Mouse (Mus musculus): ENCODE measurements around the gene Als2. TPM values are rescaled to one million over a fixed set of nuclear protein-coding genes. Genes with fewer than 3 reads are reported as not detected.
A peak's percentile ranks its signal among the peaks of the same experiment; 100 is the strongest.

Gene Als2
- total RNA-seq, 1 experiment from 2014 or later = 14.4 TPM

DNA sequence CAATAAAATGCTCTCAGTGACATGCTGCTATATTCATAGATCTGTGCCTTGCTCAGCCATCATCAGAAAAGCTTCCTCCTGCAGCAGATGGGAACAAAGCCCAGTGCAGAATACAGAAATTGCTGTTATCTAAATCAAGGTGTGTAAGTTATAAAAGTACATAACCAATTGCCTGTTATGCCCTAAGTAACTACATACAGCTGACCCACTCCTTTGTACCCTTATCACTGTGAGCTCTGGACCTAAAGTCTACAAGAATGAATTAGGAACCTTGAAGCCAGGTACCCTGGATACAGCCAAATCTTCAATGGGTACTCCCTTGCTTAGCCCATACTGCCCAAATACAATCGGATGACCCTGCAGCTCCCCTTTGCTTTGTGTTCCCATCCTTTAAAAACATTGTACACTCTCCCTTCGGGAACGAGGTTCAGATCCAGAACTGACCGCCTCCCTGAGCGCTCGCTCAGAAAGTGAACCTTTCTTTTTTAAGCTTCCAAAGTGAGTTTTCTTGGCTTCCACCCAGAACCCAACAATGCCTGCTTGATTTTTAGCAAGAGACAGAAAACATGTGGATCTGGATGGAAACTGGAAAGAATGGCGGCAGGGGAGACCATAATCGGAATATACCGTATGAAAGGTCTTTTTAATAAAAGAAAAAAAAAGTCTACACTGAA, 70.7 kb downstream of the Als2 start:
- DNase-seq = no peak

DNA sequence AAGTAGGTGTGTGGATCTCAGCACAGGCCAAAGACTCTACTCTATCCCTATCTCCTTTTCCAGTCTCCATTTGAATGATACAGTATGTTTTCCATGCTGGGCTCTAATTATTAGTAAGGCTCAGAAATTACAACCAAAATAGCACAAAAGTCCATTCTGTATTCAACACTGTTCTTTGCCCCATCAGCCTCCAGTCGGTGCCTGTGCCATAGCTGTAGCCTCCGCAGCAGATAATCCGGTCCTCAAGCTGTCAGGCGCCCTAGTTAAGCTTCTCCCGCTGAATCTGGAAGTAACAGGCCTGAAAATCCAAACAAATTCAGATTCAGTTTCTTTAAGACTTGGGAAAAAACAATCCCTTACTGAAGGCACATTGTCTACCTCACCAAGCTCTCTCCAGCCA, 73.1 kb downstream of the Als2 start:
- DNase-seq = no peak

DNA sequence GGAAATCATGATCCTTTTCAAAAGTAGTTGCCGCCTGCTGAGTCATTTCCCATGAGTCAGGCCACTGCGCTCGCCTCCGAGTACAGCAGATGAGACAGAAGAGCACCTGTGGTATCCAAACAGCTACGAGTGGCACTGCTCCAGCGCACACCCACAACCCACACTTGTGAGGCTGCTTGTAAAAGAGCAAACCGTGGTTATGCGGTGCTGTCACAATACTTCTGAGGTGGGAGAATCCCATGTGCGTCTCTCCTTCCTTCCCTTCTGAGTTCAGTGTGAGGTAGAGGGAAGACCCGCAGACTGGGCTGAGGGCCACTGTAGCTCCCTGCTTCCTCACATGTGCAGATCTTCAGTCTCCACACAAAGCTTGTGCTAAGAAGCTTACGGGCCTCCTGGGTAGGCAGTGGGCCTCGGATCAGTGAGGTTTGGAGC, 74.0 kb downstream of the Als2 start, which contains the start of gene Mpp4:
Mpp4 (minus strand) TSS at position 360 of the 432 bp plus-strand sequence.
- DNase-seq = no peak

DNA sequence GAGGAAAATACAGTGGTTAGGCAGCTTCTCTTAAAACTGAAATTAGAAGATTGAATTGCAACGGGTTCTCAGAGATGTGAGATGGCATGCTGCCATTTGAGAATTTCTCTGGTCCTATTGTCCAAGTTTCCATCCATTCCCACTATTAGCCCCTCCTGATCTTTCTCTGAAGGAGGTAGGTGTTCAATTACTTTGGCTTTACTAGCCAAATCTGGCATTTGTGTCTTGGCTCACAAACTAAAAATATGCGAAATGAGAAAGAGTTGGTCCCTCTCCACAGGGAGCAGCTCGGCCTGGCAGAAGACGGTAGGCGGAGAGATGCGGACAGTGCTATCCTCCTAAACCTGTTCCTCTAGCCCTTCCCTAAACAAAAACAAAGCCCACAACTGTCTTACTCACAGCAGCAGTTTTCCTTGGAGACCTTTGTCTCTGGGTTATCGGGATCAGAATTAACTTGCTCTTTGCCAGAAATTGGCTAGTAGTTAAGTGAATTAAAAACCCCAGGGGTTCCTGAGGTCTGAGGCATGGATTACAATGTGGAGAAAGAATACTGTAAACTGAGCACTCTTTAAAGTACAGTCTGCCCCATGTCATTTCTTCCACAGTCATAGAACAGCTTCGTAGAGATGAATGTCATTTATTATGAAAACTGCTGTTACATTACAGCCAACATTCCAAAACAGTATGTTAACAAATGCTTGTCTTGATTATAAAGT, 74.6 kb downstream of the Als2 start:
- no peak for DNase-seq

DNA sequence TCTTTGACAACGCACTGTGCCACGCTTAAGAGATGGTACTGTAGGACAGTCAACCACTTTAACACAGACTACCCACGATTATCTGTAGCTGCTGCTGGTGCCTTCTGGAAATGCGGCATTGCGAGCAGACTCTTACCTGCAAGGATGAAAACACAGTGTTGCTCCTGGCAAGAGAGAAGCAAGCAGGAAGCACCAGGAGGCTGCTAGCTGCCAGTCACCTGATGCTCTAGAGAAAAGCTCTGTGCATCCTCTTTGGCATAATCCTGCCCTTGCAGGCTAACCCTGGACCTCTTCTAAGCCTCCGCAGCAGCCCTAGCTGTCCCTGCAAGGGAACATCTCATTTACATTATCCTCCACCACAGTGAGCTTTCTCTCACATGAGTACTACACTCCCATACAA, 75.6 kb downstream of the Als2 start:
- no peak for DNase-seq

DNA sequence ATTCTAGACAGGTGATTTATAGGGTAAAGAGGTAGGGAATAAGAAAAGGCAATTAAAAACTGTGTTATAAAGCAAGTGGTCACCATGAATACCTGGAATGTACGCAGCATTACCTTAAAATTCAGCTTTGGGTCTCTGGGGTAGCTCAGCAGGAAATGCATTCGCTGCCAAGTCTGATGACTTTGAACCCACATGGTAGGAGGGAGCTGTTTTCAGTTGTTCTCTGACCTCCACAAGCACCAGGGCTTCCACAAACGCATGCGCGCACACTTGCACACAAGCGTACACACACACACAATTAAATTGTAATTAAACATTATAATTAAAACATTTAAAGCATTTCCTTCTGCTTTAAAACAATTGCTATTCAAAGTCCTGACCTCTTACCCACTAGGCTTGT, 76.2 kb downstream of the Als2 start:
- no peak for DNase-seq

DNA sequence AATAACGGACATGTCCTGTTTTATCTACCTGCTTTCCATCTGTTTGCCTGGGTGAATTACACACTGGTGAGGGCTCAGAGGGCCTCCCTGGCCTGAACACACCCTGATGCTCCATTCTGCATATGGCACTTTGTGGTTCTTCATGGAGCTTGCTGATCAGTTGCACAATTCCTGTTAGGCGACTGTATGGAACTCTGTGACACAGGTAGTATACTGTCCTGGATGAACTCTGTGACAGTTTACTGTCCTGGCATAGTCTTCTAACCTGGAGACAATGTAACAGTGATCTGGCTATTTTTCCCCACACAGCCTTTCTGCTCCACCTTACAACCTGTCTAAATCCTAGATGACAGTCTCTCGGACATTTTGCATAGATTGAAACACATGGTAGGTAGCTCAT, 77.9 kb downstream of the Als2 start:
- DNase-seq = no peak

DNA sequence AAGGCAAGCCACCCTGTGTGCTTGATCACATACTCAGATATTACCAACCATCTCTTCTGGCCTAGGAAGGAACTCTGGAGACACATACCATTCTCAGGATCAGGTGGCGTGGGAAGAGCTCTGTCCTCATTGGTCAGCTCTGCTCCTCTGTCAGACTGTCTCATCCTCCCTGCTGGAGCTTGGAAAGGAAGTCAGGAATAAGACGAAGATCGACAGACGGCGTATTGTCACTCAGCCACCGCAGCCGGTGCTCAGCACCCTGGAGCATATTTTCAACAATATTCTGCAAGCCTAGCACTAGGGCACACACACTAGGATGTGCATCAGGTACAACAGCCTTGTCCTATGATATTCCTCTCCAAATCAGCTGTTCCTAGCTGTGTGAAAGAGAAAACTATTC, 78.5 kb downstream of the Als2 start:
- DNase-seq = no peak

DNA sequence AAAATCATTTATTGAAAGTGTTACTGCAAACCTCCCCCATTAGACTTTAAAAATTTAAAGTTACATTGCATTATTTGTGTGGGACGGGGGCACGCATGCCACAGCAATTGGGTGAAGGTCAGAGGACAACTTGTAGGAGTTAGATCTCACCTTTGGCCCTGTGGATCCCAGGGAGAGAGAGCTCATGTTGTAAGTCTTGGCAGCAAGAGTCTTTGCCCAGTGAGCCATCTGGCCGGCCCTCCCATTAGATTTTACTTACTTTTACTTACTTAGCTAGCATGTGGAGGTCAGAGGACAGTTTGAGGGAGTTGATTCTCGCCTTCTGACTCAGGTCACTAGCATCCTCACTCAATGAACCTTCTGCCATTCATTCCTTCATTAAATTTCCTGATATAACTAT, 79.2 kb downstream of the Als2 start:
- DNase-seq = peak; percentile 35

DNA sequence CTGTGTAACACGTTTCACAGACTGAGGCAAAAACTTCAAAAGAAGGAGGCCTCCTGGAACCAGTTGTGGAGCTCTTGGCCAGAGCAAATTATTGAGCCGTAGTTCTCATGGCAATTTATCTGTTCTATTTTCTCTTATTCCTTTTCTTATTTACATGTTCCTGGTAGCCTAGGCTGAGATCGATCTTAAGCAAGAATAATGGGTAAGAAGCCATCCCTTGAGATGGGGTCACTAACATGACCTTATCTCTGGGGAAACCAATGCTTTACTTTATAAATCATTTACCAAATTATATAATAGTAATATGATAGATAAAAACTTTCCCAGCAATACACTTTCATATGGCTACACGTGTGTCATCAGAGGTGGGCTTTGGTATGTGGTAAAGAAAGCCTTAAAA, 84.7 kb downstream of the Als2 start:
- no peak for DNase-seq

DNA sequence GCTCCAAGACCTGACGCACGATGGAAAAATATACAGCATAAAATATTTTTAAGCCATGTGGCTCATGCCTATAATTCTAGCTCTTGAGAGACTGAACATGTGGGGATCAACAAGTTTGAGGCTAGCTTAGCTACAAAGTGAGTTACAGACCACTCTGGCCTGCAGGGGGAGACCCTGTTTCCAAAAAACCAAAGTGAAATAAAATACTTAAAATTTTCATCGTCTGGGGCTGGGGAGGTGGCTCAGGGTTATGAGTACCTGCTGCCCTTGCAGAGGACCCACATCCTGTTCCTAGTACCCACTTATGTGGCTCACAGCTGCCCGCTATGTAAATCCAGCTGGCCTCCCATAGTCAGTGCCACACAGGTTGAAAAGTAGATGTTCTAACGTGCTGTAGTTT, 86.5 kb downstream of the Als2 start:
- DNase-seq = no peak

DNA sequence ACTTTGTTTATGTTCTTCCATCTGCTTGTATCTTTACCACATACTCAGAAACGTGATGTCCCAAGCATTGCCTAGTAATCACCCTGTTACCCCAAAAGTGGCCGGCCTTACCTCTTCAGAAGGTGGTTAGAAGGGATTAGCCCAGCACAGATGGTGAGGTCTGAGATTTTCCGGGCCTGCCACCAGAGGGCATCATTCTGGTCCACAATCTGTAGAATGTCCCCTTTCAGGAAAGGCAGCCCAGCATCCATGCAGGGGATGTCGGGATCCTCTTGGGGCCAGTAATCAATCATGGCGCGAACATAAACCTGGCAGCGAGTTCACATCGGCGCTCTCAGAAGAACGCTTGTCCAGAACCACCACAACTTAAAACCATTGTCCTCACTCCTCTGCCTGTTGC, 92.5 kb downstream of the Als2 start:
- peak; percentile 50 for DNase-seq

DNA sequence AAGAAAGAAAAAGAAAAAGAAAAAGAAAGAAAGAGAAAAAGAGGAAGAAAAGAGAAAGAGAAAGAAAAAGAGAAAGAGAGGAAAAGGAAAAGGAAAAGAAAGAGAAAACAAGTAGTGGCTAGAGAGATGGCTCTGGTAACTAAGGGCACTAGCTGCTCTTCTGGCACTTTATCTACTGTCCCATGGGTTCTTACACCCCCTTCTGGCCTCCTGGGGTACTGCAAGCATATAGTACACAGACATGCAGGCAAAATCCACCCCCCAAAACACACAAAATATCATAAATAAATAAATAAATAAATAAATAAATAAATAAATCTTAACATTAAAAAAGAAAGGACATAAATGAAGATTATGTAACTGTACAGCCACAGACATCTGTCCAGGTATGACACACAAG, 94.2 kb downstream of the Als2 start:
- DNase-seq = peak; percentile 79

DNA sequence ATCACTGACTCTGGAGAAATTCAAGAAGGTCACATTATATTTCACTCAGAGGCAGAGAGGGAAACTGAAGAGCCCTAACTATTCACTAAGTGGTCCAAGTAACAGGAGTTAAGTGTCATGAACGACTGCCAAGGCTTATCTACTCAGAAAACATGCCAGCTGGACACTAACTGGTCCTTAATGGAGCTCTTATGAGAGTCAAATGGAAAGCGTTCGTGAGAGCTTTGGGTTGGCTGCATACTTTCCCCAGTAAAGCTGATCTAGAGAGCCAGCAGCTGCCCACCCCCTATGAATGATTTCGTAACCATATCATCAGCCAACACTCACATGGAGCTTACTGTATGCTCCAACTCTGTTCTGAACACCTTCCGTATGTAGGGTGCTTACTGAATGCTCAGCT, 102.6 kb downstream of the Als2 start:
- no peak for DNase-seq

DNA sequence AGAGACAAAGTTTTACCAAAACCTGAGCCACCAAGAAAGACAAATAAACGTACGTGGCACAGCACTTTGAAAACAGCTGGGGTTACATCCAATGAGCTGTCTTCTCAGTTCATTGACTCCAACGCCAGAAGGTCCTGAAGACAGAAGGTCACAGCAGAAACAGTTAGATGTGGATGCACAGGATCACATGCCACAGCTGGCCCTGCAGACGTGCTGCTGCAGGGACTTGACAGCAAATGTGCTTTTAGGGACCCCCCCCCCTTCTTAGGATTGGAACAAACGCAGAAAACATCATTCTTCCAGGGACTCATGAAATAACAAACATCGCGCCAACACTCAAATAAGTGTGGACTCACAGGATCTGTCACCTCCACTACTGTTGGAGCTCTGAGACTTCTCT, 108.2 kb downstream of the Als2 start:
- no peak for DNase-seq

DNA sequence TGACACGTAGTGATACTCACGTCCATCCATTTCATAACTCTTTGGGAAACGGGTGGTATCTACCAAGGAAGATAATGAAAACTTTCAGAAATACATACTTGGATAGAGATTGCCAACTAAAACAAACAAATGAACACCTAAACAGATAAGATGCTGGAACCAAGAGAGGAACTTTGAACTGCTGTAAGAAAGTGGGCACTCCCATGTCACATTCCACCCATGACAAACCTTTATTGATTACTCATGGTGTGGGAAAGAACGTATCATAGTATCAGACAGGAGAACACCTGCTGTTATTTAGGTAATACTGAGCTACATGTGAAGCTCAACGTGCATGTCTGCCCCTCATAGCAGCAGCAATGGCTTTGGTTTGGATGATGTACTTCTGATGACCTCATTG, 111.5 kb downstream of the Als2 start:
- DNase-seq = no peak

DNA sequence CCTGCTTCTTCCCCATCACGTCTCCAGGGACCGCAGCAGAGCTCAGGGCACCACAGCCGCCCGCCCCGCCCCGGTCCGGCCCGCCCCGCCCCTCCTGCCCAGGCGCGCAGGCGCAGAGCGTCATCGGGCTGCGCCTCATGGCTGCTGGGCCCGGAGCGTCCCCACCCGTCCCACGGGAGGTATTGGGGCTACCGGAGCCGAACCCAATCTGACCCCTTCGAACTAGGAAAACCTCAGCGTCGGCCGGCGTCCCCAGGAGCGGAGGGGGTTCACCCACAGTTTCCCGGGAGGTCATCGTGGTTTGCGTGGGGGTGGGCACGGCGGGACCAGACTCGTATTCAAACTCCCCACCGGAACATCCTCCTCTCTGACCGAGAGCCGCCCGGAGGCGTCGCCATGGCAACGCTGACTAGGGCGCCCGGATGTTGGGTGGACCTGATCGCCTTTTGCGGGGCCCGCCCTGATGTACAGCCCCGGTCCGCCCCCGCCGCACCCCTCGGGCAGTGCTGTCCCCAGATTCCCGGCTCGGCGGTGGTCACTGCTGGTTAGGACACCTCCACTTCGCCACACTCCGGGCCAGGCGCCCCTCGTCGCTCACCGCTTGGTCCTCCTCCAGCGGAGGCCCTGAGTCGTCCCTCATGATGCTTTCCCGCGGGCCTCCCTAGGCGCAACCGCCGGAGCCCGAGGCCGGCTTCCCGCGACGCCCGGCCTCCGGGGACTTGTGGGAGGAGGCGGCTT, 117.1 kb downstream of the Als2 start, which contains the start of gene Tmem237:
Tmem237 (minus strand) TSS at position 689 of the 738 bp plus-strand sequence.
- peak; percentile 95 for DNase-seq

Other genes with a start within 250 kb of the Als2 start
- not detected in 2 replicates for gene C2cd6, start 142.3 kb downstream of the Als2 start, total RNA-seq (2021)
- gene Tmem237, start 116.8 kb downstream of the Als2 start, total RNA-seq (2021) = 16.1 and 17.1 TPM in 2 replicates
- gene Mpp4, start 73.8 kb downstream of the Als2 start, total RNA-seq (2021) = 0.23 and 0.33 TPM in 2 replicates
- not detected in 2 replicates for gene Cdk15, start 19.7 kb upstream of the Als2 start, total RNA-seq (2021)
- 13.7 and 13.9 TPM in 2 replicates for gene Fzd7, start 245.2 kb upstream of the Als2 start, total RNA-seq (2021)